Mouse (Mus musculus) right cerebral cortex, postnatal 14 days (tissue): Measurements from ENCODE around the gene Zmat5.

Experiments
- DNase-seq: peaks from one replicate; pipeline ENCODE4 v3.0.0; 2022

Gene Zmat5

GRCm38 (mm10) chr11:4740785-4741184 lies 36.3 kb downstream of the Zmat5 start:
- no peak for DNase-seq

DNA sequence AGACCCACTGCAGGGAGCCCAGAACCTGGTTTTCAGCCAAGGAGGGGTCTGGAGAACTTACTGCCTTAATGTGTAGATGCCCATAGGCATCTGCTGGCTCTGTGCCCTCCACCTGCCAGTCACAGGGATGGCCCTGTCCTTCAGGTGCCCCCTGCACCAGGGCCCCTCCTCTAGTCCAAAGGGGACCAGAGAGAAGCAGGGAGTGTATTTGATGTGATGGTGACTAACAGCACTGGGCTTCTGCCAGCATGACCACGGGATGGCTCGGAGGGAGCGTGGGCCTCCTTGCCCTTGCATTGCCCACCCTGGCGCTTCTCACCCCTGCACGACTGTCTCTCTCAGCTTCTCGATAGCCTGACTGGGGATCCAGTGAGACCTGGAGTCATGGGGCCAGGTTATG lies 40.2 kb downstream of the Zmat5 start:
- DNase-seq: no peak

- DNase-seq: no peak
Measured at GRCm38 (mm10) chr11:4745969-4746368, 41.5 kb downstream of the Zmat5 start.

GRCm38 (mm10) chr11:4746733-4747132 lies 42.3 kb downstream of the Zmat5 start, which contains the start of gene Cabp7:
Gene Cabp7, minus strand, starts transcription at chr11:4746778.
- no peak for DNase-seq

DNA sequence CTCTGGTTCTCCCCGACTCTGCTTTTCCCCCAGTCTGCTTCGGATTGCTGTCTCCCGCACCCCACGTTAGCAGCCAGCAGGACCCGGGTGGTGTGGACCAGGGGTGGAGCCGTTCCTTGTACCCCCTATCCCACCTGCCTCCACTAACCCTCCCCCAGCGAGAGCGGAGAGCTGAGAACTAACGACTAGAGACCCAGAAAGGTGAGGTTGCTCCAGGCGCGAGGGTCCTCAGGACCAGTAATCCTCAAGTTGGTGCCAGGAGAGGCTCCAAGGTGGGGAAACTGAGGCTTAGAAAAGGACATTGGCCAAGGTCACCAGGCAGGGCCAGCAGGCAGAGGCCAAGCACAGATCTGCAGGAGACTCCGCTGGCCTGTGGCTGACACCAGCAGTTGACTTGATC lies 42.8 kb downstream of the Zmat5 start:
- DNase-seq: no peak

DNA sequence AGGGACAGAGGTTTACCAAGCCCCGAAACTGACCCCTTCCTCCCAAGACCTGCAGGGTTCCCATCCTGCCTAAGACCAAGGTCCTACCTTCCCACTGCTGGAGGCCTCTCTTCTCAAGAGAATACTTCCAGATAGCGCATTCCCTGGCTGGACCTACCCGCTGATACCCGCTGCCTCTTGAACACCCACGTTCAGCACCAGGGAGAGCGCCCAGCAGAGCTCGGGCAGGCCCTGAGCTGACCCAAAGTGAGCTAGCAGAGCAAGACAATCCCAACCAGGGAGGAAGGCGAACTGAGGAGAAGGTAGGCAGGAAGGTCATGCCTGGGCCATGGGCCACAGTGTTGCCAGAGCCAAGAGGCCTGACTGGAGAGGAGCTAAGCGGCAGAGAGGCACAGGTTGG lies 45.8 kb downstream of the Zmat5 start:
- no peak for DNase-seq

DNA sequence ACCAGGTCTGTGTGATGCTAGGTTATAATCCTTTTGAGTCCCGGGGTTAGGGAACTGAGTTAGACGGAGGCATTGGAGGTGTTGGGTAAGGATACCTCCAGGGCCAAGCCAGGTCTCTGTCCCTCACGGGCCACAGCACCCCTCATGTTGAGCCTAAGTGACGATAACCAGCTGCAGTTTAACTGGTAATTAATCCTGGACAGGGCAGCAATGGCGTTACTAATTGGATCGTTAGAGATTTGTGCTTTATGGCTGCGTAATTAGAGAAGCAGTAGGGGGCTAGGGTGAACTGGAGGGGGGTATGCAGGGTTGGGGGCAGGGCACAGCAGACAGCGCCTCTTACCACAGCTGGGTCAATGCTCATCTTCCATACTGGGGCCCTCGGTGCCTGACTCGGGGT lies 48.4 kb downstream of the Zmat5 start:
- no peak for DNase-seq

DNA sequence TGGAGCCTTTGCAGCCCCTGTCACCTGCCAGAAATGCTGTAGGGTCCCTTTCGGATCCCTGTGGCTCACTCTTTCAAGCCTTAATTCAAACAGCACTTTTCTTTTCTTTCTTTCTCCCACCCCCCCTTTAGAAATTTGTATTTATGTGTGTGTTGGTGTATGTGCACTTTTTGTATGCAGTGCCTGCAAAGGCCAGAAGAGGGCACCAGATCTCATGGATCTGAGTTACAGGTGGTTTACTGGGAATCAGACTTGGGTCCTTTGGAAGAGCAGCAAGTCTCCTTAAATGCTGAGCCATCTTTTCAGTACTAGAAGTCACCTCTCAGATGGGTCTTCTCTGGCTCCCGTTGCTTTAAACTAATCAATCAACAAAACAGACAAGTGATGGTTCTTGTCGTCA lies 49.6 kb downstream of the Zmat5 start:
- no peak for DNase-seq

DNA sequence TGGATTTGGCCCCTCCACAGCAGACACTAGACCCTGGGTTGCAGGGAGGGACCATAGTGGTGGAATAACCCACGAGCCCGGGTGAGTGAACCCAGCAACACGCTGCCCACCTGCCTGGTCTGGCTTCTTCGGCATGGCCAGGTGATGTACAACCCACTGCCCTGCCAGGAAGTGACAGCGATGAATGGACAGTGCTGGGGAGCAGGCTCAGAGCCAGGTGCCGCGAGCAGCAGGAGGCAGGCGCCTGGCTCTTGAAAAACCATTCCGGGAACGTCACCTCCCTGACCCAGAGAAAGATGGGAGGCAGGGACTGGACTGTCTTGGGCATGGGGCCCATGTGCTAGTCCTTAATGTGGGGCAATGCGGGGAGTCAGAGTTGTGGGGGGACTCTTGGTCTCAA lies 50.4 kb downstream of the Zmat5 start:
- DNase-seq: no peak

DNA sequence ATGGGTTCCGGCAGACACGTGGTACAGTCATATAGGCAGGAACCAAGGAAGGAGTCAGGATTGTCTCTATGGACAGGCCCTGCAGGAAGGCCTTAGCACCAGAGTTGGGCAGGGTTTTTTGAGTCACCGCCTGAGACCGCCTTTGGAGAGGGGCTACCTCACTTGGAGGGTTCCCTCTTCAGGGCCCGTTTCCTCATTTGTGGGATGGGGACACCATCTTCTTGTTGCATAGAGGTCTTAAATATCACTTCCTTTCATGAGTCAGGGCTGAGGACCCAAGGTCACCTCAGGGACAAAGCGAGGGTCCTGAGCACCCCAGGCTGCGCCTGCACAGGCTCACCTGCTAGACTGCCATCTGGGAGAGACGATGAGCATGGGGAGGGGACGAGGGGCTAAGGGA lies 52.0 kb downstream of the Zmat5 start:
- no peak for DNase-seq

DNA sequence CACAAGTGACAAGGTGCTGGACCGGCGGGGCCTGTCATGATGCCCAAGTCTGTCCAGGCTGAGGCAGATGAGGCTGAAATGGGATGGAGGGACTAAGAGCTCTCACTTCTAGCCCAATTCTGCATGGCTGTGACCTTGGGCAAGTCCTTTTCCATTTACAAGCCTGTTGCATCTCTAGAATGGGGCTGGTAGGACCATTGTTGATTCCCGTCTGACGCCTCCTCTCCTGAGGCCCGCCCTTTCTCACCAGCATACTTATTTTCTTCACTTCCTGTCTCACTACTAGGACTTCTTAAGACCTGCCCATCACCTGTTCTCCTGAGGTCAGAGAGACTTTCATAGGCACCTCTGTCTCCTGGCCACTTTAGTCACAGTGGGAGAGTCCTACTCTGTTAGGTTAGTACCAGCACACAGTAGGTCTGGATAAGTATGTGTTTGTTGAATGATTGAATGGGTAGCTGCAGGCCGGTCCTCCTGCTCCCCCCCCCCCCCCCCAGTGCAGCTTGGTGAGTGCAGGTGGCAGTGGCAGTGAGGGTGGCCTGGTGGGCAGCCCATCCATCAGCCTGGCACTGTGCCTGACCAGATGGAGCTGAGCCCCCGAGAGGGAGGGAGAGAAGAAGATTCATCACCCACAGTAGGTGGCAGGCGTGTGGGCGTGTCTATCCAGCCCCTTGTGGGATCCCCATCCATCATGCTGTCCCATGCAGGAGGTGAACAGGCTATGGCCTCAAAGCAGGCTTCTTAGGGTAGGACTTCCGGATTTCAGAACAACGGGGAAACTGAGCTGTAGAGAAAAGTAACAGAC lies 52.7 kb downstream of the Zmat5 start:
- no peak for DNase-seq

GRCm38 (mm10) chr11:4757789-4758158 lies 53.3 kb downstream of the Zmat5 start:
- DNase-seq: no peak

DNA sequence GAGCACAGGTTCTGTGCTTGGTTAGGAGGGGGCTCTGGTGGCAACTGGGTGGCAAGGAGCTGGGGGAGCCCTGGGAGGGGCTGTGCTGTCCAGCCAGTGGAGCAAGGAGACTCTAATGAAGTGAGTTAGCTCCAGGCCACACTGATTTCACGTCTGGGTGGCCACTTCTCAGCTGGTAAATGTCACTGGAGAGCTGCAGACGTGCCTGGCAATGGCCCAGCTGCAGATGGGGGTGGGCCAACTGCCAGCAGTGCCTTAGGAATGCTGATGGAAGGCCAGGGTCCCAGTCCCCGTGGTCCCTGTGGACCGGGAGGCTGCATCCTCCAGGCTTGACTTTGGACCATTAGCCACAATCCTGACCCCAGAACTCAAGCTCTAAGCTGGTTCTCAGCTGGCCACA lies 56.0 kb downstream of the Zmat5 start:
- DNase-seq: no peak

DNA sequence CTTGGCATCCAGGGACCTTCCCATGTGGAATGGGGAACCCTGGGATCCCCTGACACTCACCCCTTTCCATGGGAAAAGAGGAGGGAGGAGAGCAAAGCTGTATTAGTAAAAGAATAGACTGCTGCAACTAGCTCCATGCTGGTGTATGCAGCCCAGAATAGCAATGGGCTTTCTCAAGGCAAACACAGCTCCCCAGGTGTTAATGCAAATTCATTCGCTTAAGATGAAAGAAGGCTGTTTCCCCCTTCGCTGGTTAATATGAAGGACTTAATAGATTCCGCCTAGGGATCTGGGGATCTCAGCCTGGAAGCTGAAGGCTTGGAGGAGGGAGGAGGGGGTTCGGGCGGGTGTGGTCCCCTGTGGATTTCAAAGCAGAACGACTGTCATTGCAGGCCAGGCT lies 57.5 kb downstream of the Zmat5 start:
- no peak for DNase-seq

DNA sequence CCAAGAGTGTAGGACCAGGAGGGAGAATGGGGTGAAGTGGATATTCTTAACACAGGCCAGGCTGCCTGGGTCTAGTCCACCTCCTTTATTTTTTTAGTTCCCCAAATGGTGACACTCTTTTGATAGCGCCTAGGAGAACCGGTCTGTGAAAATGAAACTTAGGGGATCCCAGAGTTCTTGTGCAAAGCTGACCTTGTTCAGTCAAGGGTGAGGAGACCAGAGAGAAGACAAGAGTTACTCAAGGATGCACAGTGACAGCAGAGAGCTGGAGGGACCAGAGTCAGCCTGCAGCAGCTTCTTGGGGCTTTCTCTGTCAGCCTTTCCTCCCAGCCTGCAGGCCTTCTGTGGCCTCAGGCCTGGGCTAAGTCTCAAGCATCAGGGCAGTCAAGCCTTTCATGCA lies 58.0 kb downstream of the Zmat5 start:
- DNase-seq: no peak

DNA sequence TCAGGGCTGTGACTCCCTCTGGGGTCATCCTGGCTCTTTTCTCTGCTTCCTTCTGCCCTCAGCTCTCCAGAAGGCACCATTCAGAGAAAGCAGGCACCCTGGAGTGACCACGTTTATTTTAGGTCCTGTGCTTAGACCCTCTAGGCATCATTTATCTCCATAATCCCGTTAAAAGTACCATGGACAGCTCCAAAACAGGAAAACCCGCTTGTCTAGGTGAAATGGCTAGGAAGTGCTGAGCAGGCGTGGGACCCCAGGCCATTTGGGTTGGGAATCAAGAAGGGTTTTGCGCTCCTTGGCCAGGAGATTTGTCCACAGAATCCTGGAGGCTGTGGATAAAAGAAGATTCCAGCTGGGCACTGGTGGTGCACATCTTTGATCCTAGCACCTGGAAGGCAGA lies 59.2 kb downstream of the Zmat5 start:
- no peak for DNase-seq

- DNase-seq: no peak
Measured at GRCm38 (mm10) chr11:4764476-4764875, 60.0 kb downstream of the Zmat5 start.

- DNase-seq: no peak
Measured at GRCm38 (mm10) chr11:4768399-4768798, 63.9 kb downstream of the Zmat5 start.

- no peak for DNase-seq
Measured at GRCm38 (mm10) chr11:4769293-4769692, 64.8 kb downstream of the Zmat5 start.

GRCm38 (mm10) chr11:4769881-4770280 lies 65.4 kb downstream of the Zmat5 start:
- DNase-seq: no peak

DNA sequence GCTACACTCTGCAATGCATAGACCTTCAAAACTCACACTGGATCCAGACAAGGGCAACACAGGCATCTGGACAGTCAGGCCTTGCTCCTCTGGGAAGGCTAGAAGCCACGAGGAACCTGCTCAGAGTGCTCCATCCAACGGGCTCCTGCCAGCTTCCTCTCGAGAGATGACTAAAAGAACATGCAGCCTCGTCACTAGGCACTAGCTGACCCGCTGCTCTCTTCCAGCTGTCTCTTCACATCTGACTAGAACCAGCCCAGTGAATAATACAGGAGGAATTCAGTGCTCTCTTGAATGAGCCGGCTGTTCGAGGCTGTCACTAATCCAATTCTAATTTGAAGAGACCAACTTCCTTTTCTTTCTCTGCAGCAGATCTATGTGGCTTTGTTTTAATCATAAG lies 67.3 kb downstream of the Zmat5 start:
- no peak for DNase-seq

GRCm38 (mm10) chr11:4772925-4773324 lies 68.4 kb downstream of the Zmat5 start:
- DNase-seq: peak; percentile 74

DNA sequence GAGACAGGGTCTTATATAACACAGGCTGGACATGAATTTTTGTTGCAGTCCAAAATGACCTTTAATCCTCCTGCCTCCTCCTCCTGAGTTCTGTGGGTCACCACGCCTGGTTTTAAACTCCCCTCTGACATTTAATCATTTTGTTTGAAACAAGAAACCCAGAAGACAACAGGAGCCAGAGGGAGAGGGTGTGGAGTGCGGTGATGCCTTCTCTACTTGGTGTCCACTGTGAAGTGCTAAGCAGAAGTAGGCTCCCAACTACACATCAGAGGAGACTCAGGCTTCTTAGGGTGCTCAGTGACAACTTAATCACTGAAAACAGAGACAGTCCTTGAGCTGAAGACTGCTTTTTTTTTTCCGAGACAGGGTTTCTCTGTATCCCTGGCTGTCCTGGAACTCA lies 76.4 kb downstream of the Zmat5 start:
- DNase-seq: no peak

- DNase-seq: no peak
Measured at GRCm38 (mm10) chr11:4783116-4783515, 78.6 kb downstream of the Zmat5 start.

DNA sequence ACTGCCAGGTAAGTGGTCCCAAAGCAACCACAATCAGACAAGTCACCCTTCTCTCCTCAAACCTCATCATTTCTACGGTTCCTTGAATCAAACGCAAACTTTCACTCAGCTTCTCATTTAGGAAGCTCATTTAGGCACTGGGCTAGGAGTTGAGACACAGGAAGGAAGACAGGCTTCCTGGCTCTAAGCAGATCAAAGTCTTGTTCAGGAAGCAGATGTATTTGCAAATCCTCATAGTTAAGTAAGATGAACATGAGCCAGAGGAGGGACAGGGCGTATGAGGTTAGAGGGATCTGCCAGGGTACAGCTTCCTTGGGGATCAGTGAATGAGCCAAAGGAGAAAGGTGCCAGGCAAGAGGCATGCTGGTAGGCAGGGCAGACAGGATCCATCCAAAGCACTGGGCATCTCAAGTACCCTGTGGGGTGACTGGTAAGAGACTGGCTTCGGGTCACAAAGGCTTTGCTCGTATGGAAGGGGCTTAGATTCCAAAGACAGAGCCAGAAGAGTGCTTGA lies 80.2 kb downstream of the Zmat5 start:
- no peak for DNase-seq
